Mouse (Mus musculus) C2C12 (cell line): ENCODE measurements around the gene Foxa2. TPM values are rescaled to one million over a fixed set of nuclear protein-coding genes. Genes with fewer than 3 reads are reported as not detected.

Source experiments
- H3K27me3 ChIP-seq: one replicate; pipeline ENCODE4 v1.6.1; 2011; ENCODE audit not compliant: control insufficient read depth, insufficient read depth, insufficient read length
- H3K36me3 ChIP-seq: one replicate; pipeline ENCODE4 v1.6.1; 2011; ENCODE audit not compliant: control insufficient read depth, insufficient read depth
- H3K4me3 ChIP-seq: one replicate; pipeline ENCODE4 v1.5.1; 2011; ENCODE audit warnings: mild to moderate bottlenecking, control low read depth; ENCODE audit not compliant: poor library complexity, insufficient read depth, severe bottlenecking
- H3K79me2 ChIP-seq: one replicate; pipeline ENCODE4 v1.6.1; 2011; ENCODE audit not compliant: control insufficient read depth, insufficient read depth
- H3K79me3 ChIP-seq: one replicate; pipeline ENCODE4 v1.6.1; 2011; ENCODE audit warnings: low read depth, control low read depth
- H3ac ChIP-seq: one replicate; pipeline ENCODE3; 2011; ENCODE audit warnings: low read depth; ENCODE audit not compliant: control insufficient read depth, insufficient read length
- CEBPB ChIP-seq: IDR thresholded peaks from one replicate; pipeline ENCODE4 v1.6.1; 2011; ENCODE audit warnings: low read depth, mild to moderate bottlenecking, control low read depth, moderate library complexity
- CTCF ChIP-seq: IDR thresholded peaks from one replicate; pipeline ENCODE4 v1.5.1; 2011; ENCODE audit not compliant: control insufficient read depth, insufficient read depth, insufficient read length
- FOSL1 ChIP-seq: IDR thresholded peaks from one replicate; pipeline ENCODE4 v1.8.0; 2011; ENCODE audit warnings: mild to moderate bottlenecking, low read length; ENCODE audit not compliant: poor library complexity, insufficient read depth, severe bottlenecking
- MAX ChIP-seq: IDR thresholded peaks from one replicate; pipeline ENCODE4 v1.6.1; 2011; ENCODE audit warnings: mild to moderate bottlenecking, control low read depth
- MYOD1 ChIP-seq: IDR thresholded peaks from one replicate; pipeline ENCODE4 v1.6.1; 2011; ENCODE audit warnings: low read depth; ENCODE audit not compliant: control insufficient read depth, insufficient read length
- MYOG ChIP-seq: IDR thresholded peaks from one replicate; pipeline ENCODE4 v1.6.1; 2011; ENCODE audit not compliant: control insufficient read depth, insufficient read length; ENCODE audit errors: extremely low read depth
- USF1 ChIP-seq: IDR thresholded peaks from one replicate; pipeline ENCODE4 v1.6.1; 2011; ENCODE audit warnings: low read depth, mild to moderate bottlenecking, control low read depth, moderate library complexity
- polyA plus RNA-seq: library from polyadenylated mRNA; unstranded; fragments of >200 nt; fragmentation: generic; extraction: Trizol; gene quantifications from one replicate; pipeline ENCODE4 v1.2.1, GENCODE M21; 2012; ENCODE audit warnings: missing spikeins

Foxa2 gene
- polyA plus RNA-seq, 1 experiment = 3.6 TPM

GRCm38 (mm10) chr2:148030991-148031675, 15.6 kb downstream of the Foxa2 start:
- Histone ChIP-seq H3K79me2 (no peaks in the 10 kb centered on the region), H3K79me3 (no peaks in the 10 kb centered on the region), H3ac (no peak overlapping the region), H3K4me3 (no peak overlapping the region), H3K27me3 (peaks cover 20% of the 10 kb centered on the region), H3K36me3 (no peaks in the 10 kb centered on the region)
- TF ChIP-seq USF1 (no peak), MAX (no peak), FOSL1 (no peak), CTCF (no peak), CEBPB (no peak), MYOG (no peak), MYOD1 (no peak)

GRCm38 (mm10) chr2:148030613-148030935, 16.2 kb downstream of the Foxa2 start:
- no peaks in the 10 kb centered on the region for H3K36me3 ChIP-seq
- no peak overlapping the region for H3ac ChIP-seq
- H3K27me3 ChIP-seq = peaks cover 20% of the 10 kb centered on the region
- H3K79me3 ChIP-seq = no peaks in the 10 kb centered on the region
- no peaks in the 10 kb centered on the region for H3K79me2 ChIP-seq
- no peak for TF ChIP-seq CTCF
- TF ChIP-seq MYOG = no peak
- TF ChIP-seq CEBPB = no peak
- TF ChIP-seq MYOD1 = no peak
- no peak for TF ChIP-seq USF1
- no peak for TF ChIP-seq MAX
- TF ChIP-seq FOSL1 = no peak
- H3K4me3 ChIP-seq = no peak overlapping the region

- Histone ChIP-seq H3K36me3 (no peaks in the 10 kb centered on the region), H3ac (no peak overlapping the region), H3K79me3 (no peaks in the 10 kb centered on the region), H3K27me3 (peaks cover 19% of the 10 kb centered on the region), H3K79me2 (no peaks in the 10 kb centered on the region), H3K4me3 (no peak overlapping the region)
- TF ChIP-seq MYOG = no peak
- TF ChIP-seq CEBPB = no peak
- TF ChIP-seq MAX = no peak
- TF ChIP-seq MYOD1 = no peak
- TF ChIP-seq FOSL1 = no peak
- TF ChIP-seq CTCF = no peak
- no peak for TF ChIP-seq USF1
These were observed 16.8 kb downstream of the Foxa2 start for GRCm38 (mm10) chr2:148029751-148030612.

GRCm38 (mm10) chr2:148029050-148029608, 17.6 kb downstream of the Foxa2 start:
- Histone ChIP-seq H3K36me3 (no peaks in the 10 kb centered on the region), H3K27me3 (peaks cover 17% of the 10 kb centered on the region), H3K4me3 (no peak overlapping the region), H3ac (no peak overlapping the region), H3K79me2 (no peaks in the 10 kb centered on the region), H3K79me3 (no peaks in the 10 kb centered on the region)
- TF ChIP-seq MYOD1 (no peak), FOSL1 (no peak), MYOG (no peak), USF1 (no peak), CEBPB (no peak), MAX (no peak), CTCF (no peak)

- H3K79me2 ChIP-seq = no peaks in the 10 kb centered on the region
- peaks cover 10% of the 10 kb centered on the region for H3K27me3 ChIP-seq
- no peak overlapping the region for H3K4me3 ChIP-seq
- H3ac ChIP-seq = no peak overlapping the region
- no peaks in the 10 kb centered on the region for H3K79me3 ChIP-seq
- no peaks in the 10 kb centered on the region for H3K36me3 ChIP-seq
- TF ChIP-seq MAX = no peak
- TF ChIP-seq USF1 = no peak
- no peak for TF ChIP-seq MYOG
- TF ChIP-seq MYOD1 = no peak
- TF ChIP-seq CTCF = no peak
These were observed 20.4 kb downstream of the Foxa2 start for GRCm38 (mm10) chr2:148026366-148026765.
